ENCODE assay signal across 14 mouse cellular contexts in the genomic region with DNA sequence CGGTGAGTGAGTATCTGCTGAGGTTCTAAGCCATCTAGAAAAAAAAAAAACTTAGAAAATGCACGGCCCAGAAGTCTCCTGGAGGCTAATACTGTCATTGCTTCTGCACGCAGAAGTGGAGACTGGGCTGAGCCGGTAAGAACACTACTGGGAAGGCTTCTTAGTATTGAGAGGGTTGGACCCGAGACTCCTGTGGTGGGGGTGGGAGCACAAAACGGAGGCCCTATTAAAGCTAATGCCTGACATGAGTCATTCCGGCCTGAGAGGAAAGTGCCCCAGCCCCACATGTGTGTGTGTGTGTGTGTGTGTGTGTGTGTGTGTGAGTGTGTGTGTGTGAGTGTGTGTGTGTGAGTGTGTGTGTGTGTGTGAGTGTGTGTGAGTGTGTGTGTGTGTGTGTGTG. TPM values are rescaled to one million over a fixed set of nuclear protein-coding genes. Genes with fewer than 3 reads are reported as not detected.
DNase-seq lines count a peak whose midpoint lies in the region; ATAC-seq and TF ChIP-seq lines count a peak whose summit lies in the region.
"Had no signal": no experiment of that assay in that cellular context is flagged by ENCODE, and none has a peak within 500 bp of the region (broad histone marks: within the 10 kb centered on the region; RNA-seq: fewer than 3 reads in every experiment).

No protein-coding gene starts in this region.

- H3K27ac ChIP-seq in forebrain, embryonic 14.5 days (ENCODE audit: low read depth, low read length), result no peak overlapping the region
- no peak overlapping the region for H3K27ac ChIP-seq in forebrain, embryonic 13.5 days
- H3K27ac ChIP-seq in kidney, postnatal 0 days, result no peak overlapping the region
- peak overlapping the region; percentile 59 for H3K27ac ChIP-seq in heart, embryonic 16.5 days (ENCODE audit: low read length)
- H3K27ac ChIP-seq in hindbrain, embryonic 12.5 days, result no peak overlapping the region

- H3K9ac ChIP-seq in forebrain, embryonic 14.5 days (ENCODE audit: low read length), result no peak overlapping the region
- H3K9ac ChIP-seq in forebrain, embryonic 13.5 days, result no peak overlapping the region
- no peak overlapping the region for H3K9ac ChIP-seq in kidney, postnatal 0 days (ENCODE audit: low read depth, low read length)
- no peak overlapping the region for H3K9ac ChIP-seq in heart, embryonic 16.5 days (ENCODE audit: low read length)
- no peak overlapping the region for H3K9ac ChIP-seq in hindbrain, embryonic 12.5 days

- H3K36me3 ChIP-seq in forebrain, embryonic 14.5 days (ENCODE audit: control insufficient read depth, insufficient read depth, low read length), result no peaks in the 10 kb centered on the region
- H3K36me3 ChIP-seq in forebrain, embryonic 13.5 days (ENCODE audit: poor library complexity, severe bottlenecking), result no peaks in the 10 kb centered on the region
- 0 out of 2 replicates have a peak, but pooled peaks cover 2% of the 10 kb centered on the region for H3K36me3 ChIP-seq in kidney, postnatal 0 days (ENCODE audit: insufficient read depth, low read length)
- H3K36me3 ChIP-seq in heart, embryonic 16.5 days (ENCODE audit: control insufficient read depth, insufficient read depth), result no peaks in the 10 kb centered on the region
- H3K36me3 ChIP-seq in hindbrain, embryonic 12.5 days, result no peaks in the 10 kb centered on the region

- H3K4me1 ChIP-seq in forebrain, embryonic 14.5 days (ENCODE audit: control insufficient read depth, insufficient read depth, low read length), result peaks cover 7% of the 10 kb centered on the region
- H3K4me1 ChIP-seq in forebrain, embryonic 13.5 days, result peaks cover 38% of the 10 kb centered on the region
- H3K4me1 ChIP-seq in kidney, postnatal 0 days (replicated peaks; ENCODE audit: insufficient read depth, low read length), result 0 out of 2 replicates have a peak, but pooled peaks cover 5% of the 10 kb centered on the region
- peaks cover 13% of the 10 kb centered on the region for H3K4me1 ChIP-seq in heart, embryonic 16.5 days (ENCODE audit: control insufficient read depth, insufficient read depth, low read length)
- H3K4me1 ChIP-seq in hindbrain, embryonic 12.5 days, result peaks cover 35% of the 10 kb centered on the region

- ATAC-seq in forebrain, embryonic 14.5 days, result no peak
- ATAC-seq in forebrain, embryonic 13.5 days, result no peak
- no peak for ATAC-seq in kidney, postnatal 0 days (replicated peaks; ENCODE audit: low FRiP score, low read depth)
- no peak for ATAC-seq in heart, embryonic 16.5 days (replicated peaks; ENCODE audit: extremely low read depth, insufficient read depth, low FRiP score)
- no peak for ATAC-seq in hindbrain, embryonic 12.5 days (ENCODE audit: low FRiP score)
- ATAC-seq: intestine, embryonic 16.5 days had no signal

- no peak overlapping the region for H3K4me2 ChIP-seq in forebrain, embryonic 14.5 days (ENCODE audit: low read length)
- H3K4me2 ChIP-seq in forebrain, embryonic 13.5 days, result no peak overlapping the region
- H3K4me2 ChIP-seq in kidney, postnatal 0 days (ENCODE audit: low read length), result no peak overlapping the region
- H3K4me2 ChIP-seq in heart, embryonic 16.5 days (ENCODE audit: low read depth, low read length), result no peak overlapping the region
- H3K4me2 ChIP-seq in hindbrain, embryonic 12.5 days (replicated peaks), result no peak overlapping the region

- H3K27me3 ChIP-seq in forebrain, embryonic 14.5 days (replicated peaks; ENCODE audit: control insufficient read depth, insufficient read depth, low read length), result no peaks in the 10 kb centered on the region
- no peaks in the 10 kb centered on the region for H3K27me3 ChIP-seq in forebrain, embryonic 13.5 days
- no peaks in the 10 kb centered on the region for H3K27me3 ChIP-seq in kidney, postnatal 0 days (ENCODE audit: insufficient read depth, low read length)
- H3K27me3 ChIP-seq in heart, embryonic 16.5 days (ENCODE audit: control insufficient read depth, insufficient read depth, low read length), result no peaks in the 10 kb centered on the region; the same call in 1 of the 2 replicates
- H3K27me3 ChIP-seq in hindbrain, embryonic 12.5 days, result no peaks in the 10 kb centered on the region; the same call in 1 of the 2 replicates

- WGBS in forebrain, embryonic 14.5 days, result 48% methylated on average over 7 of the region's 7 CpGs
- 53% methylated on average over 7 of the region's 7 CpGs for WGBS in forebrain, embryonic 13.5 days
- WGBS in kidney, postnatal 0 days, result 45% methylated on average over 7 of the region's 7 CpGs
- WGBS in heart, embryonic 16.5 days, result 45% methylated on average over 7 of the region's 7 CpGs
- WGBS in hindbrain, embryonic 12.5 days, result 74% methylated on average over 7 of the region's 7 CpGs

- no peaks in the 10 kb centered on the region for H3K9me3 ChIP-seq in forebrain, embryonic 14.5 days (replicated peaks; ENCODE audit: control insufficient read depth, low read length)
- no peaks in the 10 kb centered on the region for H3K9me3 ChIP-seq in forebrain, embryonic 13.5 days (replicated peaks)
- no peaks in the 10 kb centered on the region for H3K9me3 ChIP-seq in kidney, postnatal 0 days (replicated peaks; ENCODE audit: low read length)
- no peaks in the 10 kb centered on the region for H3K9me3 ChIP-seq in heart, embryonic 16.5 days (replicated peaks; ENCODE audit: control insufficient read depth, low read length)
- no peaks in the 10 kb centered on the region for H3K9me3 ChIP-seq in hindbrain, embryonic 12.5 days (replicated peaks)

- no peak; the same call in 1 of the 2 replicates for TF ChIP-seq CTCF in kidney, postnatal 0 days (IDR thresholded peaks at IDR 0.05; ENCODE audit: low read depth)

- peak; percentile 1 for DNase-seq in forebrain, embryonic 14.5 days (ENCODE audit: low spot score)
- DNase-seq in kidney, postnatal 0 days (ENCODE audit: low spot score), result peak; percentile 50
- no peak for DNase-seq in kidney, adult 18-20 months
- peak; percentile 56 for DNase-seq in MN1 (ENCODE audit: low spot score)
- no peak for DNase-seq in urinary bladder, postnatal 36 days (ENCODE audit: low spot score in 2 of 2)
- DNase-seq: adrenal gland, postnatal 14 days; cerebellum, adult 11-12 months had no signal

- no peak overlapping the region for H3K4me3 ChIP-seq in forebrain, embryonic 14.5 days (ENCODE audit: low read depth, low read length)
- no peak overlapping the region for H3K4me3 ChIP-seq in forebrain, embryonic 13.5 days
- H3K4me3 ChIP-seq in kidney, postnatal 0 days (replicated peaks; ENCODE audit: low read depth, low read length), result no peak overlapping the region
- no peak overlapping the region for H3K4me3 ChIP-seq in heart, embryonic 16.5 days (ENCODE audit: low read length)
- H3K4me3 ChIP-seq in hindbrain, embryonic 12.5 days, result no peak overlapping the region
- H3K4me3 ChIP-seq: erythroblast, embryonic 14.5 days had no signal

RNA-seq across cellular contexts. Expression of a gene that starts 20.7 kb away (rescaled TPM):
- polyA plus RNA-seq in forebrain, embryonic 14.5 days (2014; fragmentation: Nextera tagmentation; extraction: Ambion mirVana), result 3.6 and 3.8 TPM in 2 replicates
- polyA plus RNA-seq in forebrain, embryonic 13.5 days (2015; fragmentation: Nextera tagmentation; extraction: Ambion mirVana), result 14.4 and 14.8 TPM in 2 replicates
- 17.6 and 18.3 TPM in 2 replicates for polyA plus RNA-seq in kidney, postnatal 0 days (2015; fragmentation: Nextera tagmentation; extraction: Ambion mirVana)
- 14.9 and 17.6 TPM in 2 replicates for polyA plus RNA-seq in heart, embryonic 16.5 days (2015; fragmentation: Nextera tagmentation; extraction: Ambion mirVana)
- polyA plus RNA-seq in hindbrain, embryonic 12.5 days (2016; fragmentation: Nextera tagmentation; extraction: Ambion mirVana), result 95.0 and 105 TPM in 2 replicates

RNA-seq across cellular contexts. Expression of a gene that starts 31.8 kb away (rescaled TPM):
- not detected in 2 replicates for polyA plus RNA-seq in forebrain, embryonic 14.5 days (2014; fragmentation: Nextera tagmentation; extraction: Ambion mirVana)
- not detected in 2 replicates for polyA plus RNA-seq in forebrain, embryonic 13.5 days (2015; fragmentation: Nextera tagmentation; extraction: Ambion mirVana)
- not detected in 2 replicates for polyA plus RNA-seq in kidney, postnatal 0 days (2015; fragmentation: Nextera tagmentation; extraction: Ambion mirVana)
- not detected in 2 replicates for polyA plus RNA-seq in heart, embryonic 16.5 days (2015; fragmentation: Nextera tagmentation; extraction: Ambion mirVana)
- polyA plus RNA-seq in hindbrain, embryonic 12.5 days (2016; fragmentation: Nextera tagmentation; extraction: Ambion mirVana), result not detected in 2 replicates
- polyA plus RNA-seq: erythroblast, embryonic 14.5 days; intestine, embryonic 16.5 days; limb, embryonic 11.5 days; liver, embryonic 16.5 days had no signal

RNA-seq across cellular contexts. Expression of a gene that starts 36.0 kb away (rescaled TPM):
- 79.2 and 100 TPM in 2 replicates for polyA plus RNA-seq in forebrain, embryonic 14.5 days (2014; fragmentation: Nextera tagmentation; extraction: Ambion mirVana)
- polyA plus RNA-seq in forebrain, embryonic 13.5 days (2015; fragmentation: Nextera tagmentation; extraction: Ambion mirVana), result 83.6 and 85.7 TPM in 2 replicates
- 60.2 and 71.5 TPM in 2 replicates for polyA plus RNA-seq in kidney, postnatal 0 days (2015; fragmentation: Nextera tagmentation; extraction: Ambion mirVana)
- polyA plus RNA-seq in heart, embryonic 16.5 days (2015; fragmentation: Nextera tagmentation; extraction: Ambion mirVana), result 69.8 and 74.8 TPM in 2 replicates
- 56.1 and 64.9 TPM in 2 replicates for polyA plus RNA-seq in hindbrain, embryonic 12.5 days (2016; fragmentation: Nextera tagmentation; extraction: Ambion mirVana)

RNA-seq across cellular contexts. Expression of a gene that starts 36.1 kb away (rescaled TPM):
- 64.6 and 81.1 TPM in 2 replicates for polyA plus RNA-seq in forebrain, embryonic 14.5 days (2014; fragmentation: Nextera tagmentation; extraction: Ambion mirVana)
- polyA plus RNA-seq in forebrain, embryonic 13.5 days (2015; fragmentation: Nextera tagmentation; extraction: Ambion mirVana), result 77.7 and 78.0 TPM in 2 replicates
- 52.8 and 54.1 TPM in 2 replicates for polyA plus RNA-seq in kidney, postnatal 0 days (2015; fragmentation: Nextera tagmentation; extraction: Ambion mirVana)
- 72.8 and 73.3 TPM in 2 replicates for polyA plus RNA-seq in heart, embryonic 16.5 days (2015; fragmentation: Nextera tagmentation; extraction: Ambion mirVana)
- polyA plus RNA-seq in hindbrain, embryonic 12.5 days (2016; fragmentation: Nextera tagmentation; extraction: Ambion mirVana), result 82.3 and 82.9 TPM in 2 replicates

RNA-seq across cellular contexts. Expression of a gene that starts 45.1 kb away (rescaled TPM):
- polyA plus RNA-seq in forebrain, embryonic 14.5 days (2014; fragmentation: Nextera tagmentation; extraction: Ambion mirVana), result 31.8 and 46.6 TPM in 2 replicates
- 38.0 and 39.4 TPM in 2 replicates for polyA plus RNA-seq in forebrain, embryonic 13.5 days (2015; fragmentation: Nextera tagmentation; extraction: Ambion mirVana)
- polyA plus RNA-seq in kidney, postnatal 0 days (2015; fragmentation: Nextera tagmentation; extraction: Ambion mirVana), result 48.4 and 53.6 TPM in 2 replicates
- 30.5 and 39.0 TPM in 2 replicates for polyA plus RNA-seq in heart, embryonic 16.5 days (2015; fragmentation: Nextera tagmentation; extraction: Ambion mirVana)
- 43.3 and 47.6 TPM in 2 replicates for polyA plus RNA-seq in hindbrain, embryonic 12.5 days (2016; fragmentation: Nextera tagmentation; extraction: Ambion mirVana)

Comparison
In these comparisons a context has a peak if more than half of its experiments do, and no peak if none do; other contexts are left out.
1. DNase-seq: peak in forebrain, embryonic 14.5 days (single experiment), kidney, postnatal 0 days (single experiment) and MN1 (single experiment); none in kidney, adult 18-20 months (single experiment) and urinary bladder, postnatal 36 days (0 of 2).